Comparison of ENCODE assay signal across 8 mouse cellular contexts in the genomic region with DNA sequence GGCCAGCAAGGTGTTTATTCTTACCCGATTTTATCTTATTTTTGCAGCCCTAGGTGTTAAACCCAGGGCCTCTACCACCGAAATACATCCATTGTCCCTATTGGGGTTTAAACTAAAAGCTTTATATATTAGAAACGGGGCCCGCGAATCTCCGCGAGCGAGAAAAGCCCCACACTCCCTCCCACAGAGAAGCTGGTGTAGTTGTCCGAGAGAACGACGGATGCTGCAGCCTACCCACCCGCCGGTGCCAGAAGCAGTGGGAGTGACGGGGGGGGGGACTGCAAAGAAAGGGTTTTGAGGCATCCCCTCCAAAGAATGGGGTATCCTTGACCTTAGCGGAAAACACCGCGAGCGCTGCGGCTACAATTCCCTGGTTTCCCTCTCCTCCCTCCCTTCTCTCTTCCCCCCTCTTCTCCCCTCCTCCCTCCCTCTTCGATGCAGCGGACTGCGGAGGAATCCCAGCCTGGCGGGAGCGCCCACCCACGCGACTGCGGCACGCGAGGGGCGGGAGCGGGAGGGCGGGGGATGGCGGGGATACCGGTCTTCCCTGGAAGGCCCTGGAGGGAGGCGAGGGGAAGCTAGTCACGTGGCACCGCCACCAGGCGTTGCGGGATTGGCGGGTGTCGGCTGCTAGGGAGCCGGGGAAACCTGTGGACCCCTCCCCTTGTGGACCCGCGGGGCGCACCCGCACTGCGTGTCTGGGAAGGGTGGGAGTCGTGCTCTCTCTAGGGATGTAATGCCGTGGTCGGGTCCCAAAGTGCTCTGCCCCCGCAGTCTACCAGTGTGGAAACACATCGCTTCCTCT. TPM values are rescaled to one million over a fixed set of nuclear protein-coding genes. Genes with fewer than 3 reads are reported as not detected.
DNase-seq lines count a peak whose midpoint lies in the region; ATAC-seq and TF ChIP-seq lines count a peak whose summit lies in the region.

No protein-coding gene starts in this region.

- peaks cover 32% of the 10 kb centered on the region for H3K27me3 ChIP-seq in G1E (ENCODE audit: insufficient read depth, low read length)
- H3K27me3 ChIP-seq in forebrain, embryonic 11.5 days (ENCODE audit: control insufficient read depth, insufficient read depth, low read length) = peaks cover 17% of the 10 kb centered on the region
- H3K27me3 ChIP-seq in lung, embryonic 15.5 days = peaks cover 51% of the 10 kb centered on the region

- H3K4me2 ChIP-seq in forebrain, embryonic 11.5 days (ENCODE audit: low read depth, low read length, severe bottlenecking) = peak overlapping the region; percentile 97
- H3K4me2 ChIP-seq in lung, embryonic 15.5 days = peak overlapping the region; percentile 99

- TF ChIP-seq CTCF in G1E (IDR thresholded peaks at IDR 0.05; ENCODE audit: low read depth, low read length) = no peak
- TF ChIP-seq CTCF in bone marrow macrophage, adult 2 months (IDR thresholded peaks at IDR 0.05; ENCODE audit: low read depth, low read length) = no peak
- TF ChIP-seq CTCF in olfactory bulb, adult 2 months (IDR thresholded peaks at IDR 0.05; ENCODE audit: insufficient read depth, low read depth, low read length) = no peak

- H3K27ac ChIP-seq in bone marrow macrophage, adult 2 months (ENCODE audit: insufficient read depth, low read depth, low read length) = no peak overlapping the region
- H3K27ac ChIP-seq in forebrain, embryonic 11.5 days (ENCODE audit: low read depth, low read length) = peak overlapping the region; percentile 62
- no peak overlapping the region for H3K27ac ChIP-seq in lung, embryonic 15.5 days
- H3K27ac ChIP-seq in olfactory bulb, adult 2 months (ENCODE audit: insufficient read depth, low read depth, low read length) = peak overlapping the region; percentile 84

- H3K4me1 ChIP-seq in G1E (ENCODE audit: insufficient read depth, low read depth, low read length) = peaks cover 57% of the 10 kb centered on the region
- H3K4me1 ChIP-seq in bone marrow macrophage, adult 2 months (ENCODE audit: control insufficient read depth, insufficient read depth, low read length) = peaks cover 12% of the 10 kb centered on the region
- H3K4me1 ChIP-seq in forebrain, embryonic 11.5 days (replicated peaks; ENCODE audit: control insufficient read depth, insufficient read depth, low read length) = peaks cover 6% of the 10 kb centered on the region
- peaks cover 27% of the 10 kb centered on the region for H3K4me1 ChIP-seq in lung, embryonic 15.5 days
- no peaks in the 10 kb centered on the region for H3K4me1 ChIP-seq in olfactory bulb, adult 2 months (ENCODE audit: control insufficient read depth, insufficient read depth, low read length)

- ATAC-seq in G1E (ENCODE audit: extremely low read depth, insufficient number of reproducible peaks, low FRiP score, poor library complexity, severe bottlenecking) = 0 out of 2 replicates have a peak, but pooled peaks have one; percentile 19
- ATAC-seq in forebrain, embryonic 11.5 days (replicated peaks; ENCODE audit: low FRiP score) = peak; percentile 92
- peak; percentile 76; the same call in 1 of the 2 replicates for ATAC-seq in lung, embryonic 15.5 days (ENCODE audit: borderline replicate concordance, extremely low read depth, low FRiP score, low TSS enrichment)

- no peak for TF ChIP-seq POLR2A in bone marrow macrophage, adult 2 months (IDR thresholded peaks at IDR 0.05; ENCODE audit: borderline replicate concordance, low read depth, low read length)
- no peak; the same call in 1 of the 2 replicates for TF ChIP-seq POLR2A in olfactory bulb, adult 2 months (IDR thresholded peaks at IDR 0.05; ENCODE audit: insufficient read depth, low read depth, low read length)

- no peaks in the 10 kb centered on the region for H3K36me3 ChIP-seq in G1E (replicated peaks)
- H3K36me3 ChIP-seq in forebrain, embryonic 11.5 days (ENCODE audit: control insufficient read depth, insufficient read depth, low read length) = no peaks in the 10 kb centered on the region
- H3K36me3 ChIP-seq in lung, embryonic 15.5 days = no peaks in the 10 kb centered on the region

- WGBS in forebrain, embryonic 11.5 days = 1% methylated on average over 42 of the region's 52 CpGs
- WGBS in lung, embryonic 15.5 days = under 1% methylated on average over 50 of the region's 52 CpGs
- under 1% methylated on average over 52 of the region's 52 CpGs for WGBS in olfactory bulb, adult 2 months

- no peaks in the 10 kb centered on the region for H3K9me3 ChIP-seq in G1E (replicated peaks)
- H3K9me3 ChIP-seq in forebrain, embryonic 11.5 days (ENCODE audit: control insufficient read depth, low read length) = no peaks in the 10 kb centered on the region
- no peaks in the 10 kb centered on the region for H3K9me3 ChIP-seq in lung, embryonic 15.5 days

- H3K4me3 ChIP-seq in G1E (ENCODE audit: low read depth, low read length) = peak overlapping the region; percentile 72
- H3K4me3 ChIP-seq in bone marrow macrophage, adult 2 months (ENCODE audit: insufficient read depth, low read length) = peak overlapping the region; percentile 62
- peak overlapping the region; percentile 52 for H3K4me3 ChIP-seq in forebrain, embryonic 11.5 days (ENCODE audit: low read depth, low read length)
- H3K4me3 ChIP-seq in lung, embryonic 15.5 days = peak overlapping the region; percentile 56
- H3K4me3 ChIP-seq in olfactory bulb, adult 2 months (ENCODE audit: insufficient read depth, low read depth, low read length) = peak overlapping the region; percentile 52

- intact Hi-C loops in heart, postnatal 10 days (cut with DNase I) = no loop called here

- peak; percentile 51 for DNase-seq in G1E (ENCODE audit: low spot score)
- peak; percentile 92 for DNase-seq in forebrain, embryonic 11.5 days (ENCODE audit: low spot score)
- DNase-seq in heart, postnatal 10 days = peak; percentile 73 to 76
- DNase-seq in layer of hippocampus, postnatal 10 days (ENCODE audit: low spot score in 2 of 2) = peak; percentile 84 to 88
- DNase-seq in urinary bladder, postnatal 4 days (ENCODE audit: low spot score in 2 of 2) = peak; percentile 79 to 82

- peak overlapping the region; percentile 79 for H3K9ac ChIP-seq in forebrain, embryonic 11.5 days (ENCODE audit: low read length)
- peak overlapping the region; percentile 47 for H3K9ac ChIP-seq in lung, embryonic 15.5 days

RNA-seq across cellular contexts. Expression of a gene that starts 9.4 kb away (rescaled TPM):
- total RNA-seq in G1E (2014; fragmentation: Nextera tagmentation) = 10.8 and 14.2 TPM in 2 replicates
- 76.9 and 87.2 TPM in 2 replicates for total RNA-seq in G1E (2017)
- 42.8 and 48.1 TPM in 2 replicates for polyA plus RNA-seq in G1E (2012)
- polyA plus RNA-seq in bone marrow macrophage, adult 2 months (2012; ENCODE audit: insufficient read depth, insufficient read length, missing spikeins) = 91.7 and 94.9 TPM in 2 replicates
- polyA plus RNA-seq in forebrain, embryonic 11.5 days (2014; fragmentation: Nextera tagmentation; extraction: Ambion mirVana) = 10.1 and 12.2 TPM in 2 replicates
- total RNA-seq in heart, postnatal 10 days (2021) = 10 to 100 TPM; 20.9 to 22.2 TPM
- 10 to 100 TPM; 64.5 to 68.8 TPM for total RNA-seq in layer of hippocampus, postnatal 10 days (2021)
- 7.3 and 7.6 TPM in 2 replicates for polyA plus RNA-seq in lung, embryonic 15.5 days (2015; fragmentation: Nextera tagmentation; extraction: Ambion mirVana)
- polyA plus RNA-seq in olfactory bulb, adult 2 months (2012; ENCODE audit: insufficient read depth, insufficient read length, low replicate concordance, missing spikeins) = not detected in 2 replicates

RNA-seq across cellular contexts. Expression of a gene that starts 56.6 kb away (rescaled TPM):
- total RNA-seq in G1E (2014; fragmentation: Nextera tagmentation) = not detected in 2 replicates
- total RNA-seq in G1E (2017) = not detected in 2 replicates
- not detected in 2 replicates for polyA plus RNA-seq in G1E (2012)
- not detected in 2 replicates for polyA plus RNA-seq in bone marrow macrophage, adult 2 months (2012; ENCODE audit: insufficient read depth, insufficient read length, missing spikeins)
- polyA plus RNA-seq in forebrain, embryonic 11.5 days (2014; fragmentation: Nextera tagmentation; extraction: Ambion mirVana) = 1.5 and 2.0 TPM in 2 replicates
- not detected for total RNA-seq in heart, postnatal 10 days (2021)
- not detected for total RNA-seq in layer of hippocampus, postnatal 10 days (2021)
- polyA plus RNA-seq in lung, embryonic 15.5 days (2015; fragmentation: Nextera tagmentation; extraction: Ambion mirVana) = 16.7 and 18.8 TPM in 2 replicates
- not detected in 2 replicates for polyA plus RNA-seq in olfactory bulb, adult 2 months (2012; ENCODE audit: insufficient read depth, insufficient read length, low replicate concordance, missing spikeins)

RNA-seq across cellular contexts. Expression of a gene that starts 56.9 kb away (rescaled TPM):
- total RNA-seq in G1E (2014; fragmentation: Nextera tagmentation) (103 TPM in 2 replicates), G1E (2017) (209 and 214 TPM in 2 replicates)
- 166 and 196 TPM in 2 replicates for polyA plus RNA-seq in G1E (2012)
- 54.5 and 64.3 TPM in 2 replicates for polyA plus RNA-seq in bone marrow macrophage, adult 2 months (2012; ENCODE audit: insufficient read depth, insufficient read length, missing spikeins)
- polyA plus RNA-seq in forebrain, embryonic 11.5 days (2014; fragmentation: Nextera tagmentation; extraction: Ambion mirVana) = 173 and 174 TPM in 2 replicates
- total RNA-seq in heart, postnatal 10 days (2021) = 10 to 100 TPM; 91.3 to 93.4 TPM
- 10 to 100 TPM; 32.3 to 34.3 TPM for total RNA-seq in layer of hippocampus, postnatal 10 days (2021)
- 182 and 187 TPM in 2 replicates for polyA plus RNA-seq in lung, embryonic 15.5 days (2015; fragmentation: Nextera tagmentation; extraction: Ambion mirVana)
- 173 TPM in 1 of 2 replicates, not detected in the other for polyA plus RNA-seq in olfactory bulb, adult 2 months (2012; ENCODE audit: insufficient read depth, insufficient read length, low replicate concordance, missing spikeins)

Comparison
In these comparisons a context has a peak if more than half of its experiments do, and no peak if none do; other contexts are left out.
1. ATAC-seq: peak in every context shown above with its lines; median percentile 92 in forebrain, embryonic 11.5 days; 76 in lung, embryonic 15.5 days; 19 in G1E.
2. H3K27ac ChIP-seq: peak in forebrain, embryonic 11.5 days (single experiment) and olfactory bulb, adult 2 months (single experiment); none in bone marrow macrophage, adult 2 months (single experiment) and lung, embryonic 15.5 days (single experiment).
3. Peak in every context shown above with its lines, with median percentiles within 50 percentile points of each other: DNase-seq and H3K4me3 ChIP-seq.